Mouse (Mus musculus) neural tube, embryonic 15.5 days (tissue): Measurements from ENCODE around the gene Gsg1l. TPM values are rescaled to one million over a fixed set of nuclear protein-coding genes. Genes with fewer than 3 reads are reported as not detected.
A peak's percentile ranks its signal among the peaks of the same experiment; 100 is the strongest.

ENCODE experiments used
- ATAC-seq: fragments of 200-750 bp; cut with Nextera tagmentation; 2 replicates; pipeline ENCODE4 v1.8.0; 2017; ENCODE audit warnings: mild to moderate bottlenecking, moderate TSS enrichment, moderate library complexity; ENCODE audit not compliant: low FRiP score
- H3K27ac ChIP-seq: fragments of 300-500 bp; sonication (generic); replicated peaks from 2 replicates; pipeline ENCODE4 v1.5.1; 2015; ENCODE audit warnings: mild to moderate bottlenecking, inconsistent platforms
- H3K27me3 ChIP-seq: fragments of 300-500 bp; sonication (generic); replicated peaks from 2 replicates; pipeline ENCODE4 v1.6.1; 2015; ENCODE audit warnings: inconsistent platforms
- H3K36me3 ChIP-seq: fragments of 300-500 bp; sonication (generic); 2 replicates; pipeline ENCODE4 v1.6.1; 2015; ENCODE audit warnings: inconsistent platforms
- H3K4me1 ChIP-seq: fragments of 300-500 bp; sonication (generic); 2 replicates; pipeline ENCODE4 v1.6.1; 2015; ENCODE audit warnings: inconsistent platforms
- H3K4me2 ChIP-seq: fragments of 300-500 bp; sonication (generic); 2 replicates; pipeline ENCODE4 v1.6.1; 2015; ENCODE audit warnings: inconsistent platforms, mild to moderate bottlenecking, moderate library complexity
- H3K4me3 ChIP-seq: fragments of 300-500 bp; sonication (generic); replicated peaks from 2 replicates; pipeline ENCODE4 v1.5.1; 2015; ENCODE audit warnings: mild to moderate bottlenecking, inconsistent platforms
- H3K9ac ChIP-seq: fragments of 300-500 bp; sonication (generic); replicated peaks from 2 replicates; pipeline ENCODE4 v1.6.1; 2015; ENCODE audit warnings: mild to moderate bottlenecking, inconsistent platforms
- H3K9me3 ChIP-seq: fragments of 300-500 bp; sonication (generic); replicated peaks from 2 replicates; pipeline ENCODE4 v1.6.1; 2016; ENCODE audit warnings: inconsistent platforms
- WGBS: fragments of 180-500 bp; shearing (Covaris S2); methylation state at CpG from one replicate; pipeline ENCODE4 v1.1.7; 2015; ENCODE audit warnings: mixed read lengths; 5-methylcytosine and 5-hydroxymethylcytosine counted together
- polyA plus RNA-seq: library from polyadenylated mRNA; unstranded; fragments of >200 nt; fragmentation: Nextera tagmentation; extraction: Ambion mirVana; gene quantifications from 2 replicates; pipeline ENCODE4 v1.2.1, GENCODE M21; 2015

Gene Gsg1l
- polyA plus RNA-seq = 12.9 and 14.4 TPM in 2 replicates

GRCm38 (mm10) chr7:126082286-126082741 lies at the start of gene Gsg1l:
Gene Gsg1l (minus strand): TSS chr7:126082411.
- Histone ChIP-seq H3K4me1 (peaks cover 58% of the 10 kb centered on the region), H3K36me3 (no peaks in the 10 kb centered on the region), H3K9me3 (no peaks in the 10 kb centered on the region), H3K9ac (peak within 1 kb of the TSS; percentile 68), H3K4me3 (peak within 1 kb of the TSS; percentile 71), H3K27me3 (peaks cover 28% of the 10 kb centered on the region), H3K4me2 (peak within 1 kb of the TSS; percentile 96), H3K27ac (peak within 1 kb of the TSS; percentile 56)
- peak; percentile 72; the same call in 1 of the 2 replicates for ATAC-seq
- WGBS = under 1% methylated on average over 49 of the region's 49 CpGs

- 34% methylated on average over 2 of the region's 2 CpGs for WGBS
- no peak overlapping the region for H3K27ac ChIP-seq
- ATAC-seq = no peak
- H3K4me1 ChIP-seq = 0 out of 2 replicates have a peak, but pooled peaks cover 4% of the 10 kb centered on the region
- no peak overlapping the region for H3K4me3 ChIP-seq
- H3K9ac ChIP-seq = no peak overlapping the region
- H3K9me3 ChIP-seq = no peaks in the 10 kb centered on the region
- H3K36me3 ChIP-seq = peaks cover 62% of the 10 kb centered on the region
- no peaks in the 10 kb centered on the region for H3K27me3 ChIP-seq
- H3K4me2 ChIP-seq = no peak overlapping the region
These were observed 45.5 kb upstream of the Gsg1l start for GRCm38 (mm10) chr7:126127673-126128072.

- WGBS = 74% methylated on average over 3 of the region's 3 CpGs
- Histone ChIP-seq H3K27ac (no peak overlapping the region), H3K4me2 (no peak overlapping the region), H3K4me3 (no peak overlapping the region), H3K4me1 (no peaks in the 10 kb centered on the region), H3K27me3 (no peaks in the 10 kb centered on the region), H3K9ac (no peak overlapping the region), H3K36me3 (peaks cover 73% of the 10 kb centered on the region), H3K9me3 (no peaks in the 10 kb centered on the region)
- no peak for ATAC-seq
These were observed 44.3 kb upstream of the Gsg1l start for GRCm38 (mm10) chr7:126126502-126126901.

GRCm38 (mm10) chr7:126121533-126121932 lies 39.3 kb upstream of the Gsg1l start:
- no peak overlapping the region for H3K27ac ChIP-seq
- no peaks in the 10 kb centered on the region for H3K4me1 ChIP-seq
- no peak for ATAC-seq
- no peak overlapping the region for H3K4me2 ChIP-seq
- H3K9ac ChIP-seq = no peak overlapping the region
- H3K4me3 ChIP-seq = no peak overlapping the region
- 90% methylated on average over 4 of the region's 4 CpGs for WGBS
- H3K27me3 ChIP-seq = no peaks in the 10 kb centered on the region
- H3K36me3 ChIP-seq = peaks cover 66% of the 10 kb centered on the region
- H3K9me3 ChIP-seq = no peaks in the 10 kb centered on the region

GRCm38 (mm10) chr7:126119819-126120218 lies 37.6 kb upstream of the Gsg1l start:
- Histone ChIP-seq H3K4me3 (no peak overlapping the region), H3K9me3 (no peaks in the 10 kb centered on the region), H3K9ac (no peak overlapping the region), H3K27ac (no peak overlapping the region), H3K4me2 (no peak overlapping the region), H3K4me1 (no peaks in the 10 kb centered on the region), H3K36me3 (peaks cover 68% of the 10 kb centered on the region), H3K27me3 (no peaks in the 10 kb centered on the region)
- WGBS = 81% methylated on average over 6 of the region's 6 CpGs
- ATAC-seq = no peak

GRCm38 (mm10) chr7:126113263-126113662 lies 31.1 kb upstream of the Gsg1l start:
- Histone ChIP-seq H3K9me3 (no peaks in the 10 kb centered on the region), H3K36me3 (peaks cover 63% of the 10 kb centered on the region), H3K4me1 (no peaks in the 10 kb centered on the region), H3K4me2 (no peak overlapping the region), H3K4me3 (no peak overlapping the region), H3K27me3 (no peaks in the 10 kb centered on the region), H3K9ac (no peak overlapping the region), H3K27ac (no peak overlapping the region)
- ATAC-seq = no peak
- 86% methylated on average over 4 of the region's 4 CpGs for WGBS

- ATAC-seq = no peak
- H3K27me3 ChIP-seq = no peaks in the 10 kb centered on the region
- peaks cover 82% of the 10 kb centered on the region for H3K36me3 ChIP-seq
- H3K9ac ChIP-seq = no peak overlapping the region
- no peak overlapping the region for H3K27ac ChIP-seq
- no peak overlapping the region for H3K4me3 ChIP-seq
- 90% methylated on average over 2 of the region's 2 CpGs for WGBS
- no peak overlapping the region for H3K4me2 ChIP-seq
- H3K4me1 ChIP-seq = no peaks in the 10 kb centered on the region
- no peaks in the 10 kb centered on the region for H3K9me3 ChIP-seq
These were observed 29.0 kb upstream of the Gsg1l start for GRCm38 (mm10) chr7:126111230-126111629.

GRCm38 (mm10) chr7:126109898-126110297 lies 27.7 kb upstream of the Gsg1l start:
- H3K4me1 ChIP-seq = no peaks in the 10 kb centered on the region
- H3K4me2 ChIP-seq = no peak overlapping the region
- WGBS = 67% methylated on average over 3 of the region's 3 CpGs
- H3K4me3 ChIP-seq = no peak overlapping the region
- H3K27me3 ChIP-seq = no peaks in the 10 kb centered on the region
- no peak overlapping the region for H3K27ac ChIP-seq
- ATAC-seq = no peak
- H3K9me3 ChIP-seq = no peaks in the 10 kb centered on the region
- peaks cover 84% of the 10 kb centered on the region for H3K36me3 ChIP-seq
- no peak overlapping the region for H3K9ac ChIP-seq

- H3K9me3 ChIP-seq = no peaks in the 10 kb centered on the region
- H3K4me2 ChIP-seq = no peak overlapping the region
- H3K9ac ChIP-seq = no peak overlapping the region
- no peak for ATAC-seq
- no peak overlapping the region for H3K27ac ChIP-seq
- H3K4me3 ChIP-seq = no peak overlapping the region
- H3K36me3 ChIP-seq = peaks cover 64% of the 10 kb centered on the region
- H3K4me1 ChIP-seq = no peaks in the 10 kb centered on the region
- 94% methylated on average over 11 of the region's 11 CpGs for WGBS
- no peaks in the 10 kb centered on the region for H3K27me3 ChIP-seq
These were observed 18.2 kb upstream of the Gsg1l start for GRCm38 (mm10) chr7:126100440-126100839.

- Histone ChIP-seq H3K9ac (no peak overlapping the region), H3K4me2 (no peak overlapping the region), H3K9me3 (no peaks in the 10 kb centered on the region), H3K4me1 (no peaks in the 10 kb centered on the region), H3K27ac (no peak overlapping the region), H3K4me3 (no peak overlapping the region), H3K36me3 (peaks cover 59% of the 10 kb centered on the region), H3K27me3 (no peaks in the 10 kb centered on the region)
- WGBS = 96% methylated on average over 2 of the region's 2 CpGs
- no peak for ATAC-seq
These were observed 17.6 kb upstream of the Gsg1l start for GRCm38 (mm10) chr7:126099835-126100234.

GRCm38 (mm10) chr7:126099163-126099775 lies 17.1 kb upstream of the Gsg1l start:
- Histone ChIP-seq H3K36me3 (peaks cover 54% of the 10 kb centered on the region), H3K4me3 (no peak overlapping the region), H3K27me3 (no peaks in the 10 kb centered on the region), H3K4me1 (no peaks in the 10 kb centered on the region), H3K4me2 (no peak overlapping the region), H3K9me3 (no peaks in the 10 kb centered on the region), H3K27ac (no peak overlapping the region), H3K9ac (no peak overlapping the region)
- no peak for ATAC-seq
- 95% methylated on average over 7 of the region's 7 CpGs for WGBS

- Histone ChIP-seq H3K9ac (no peak overlapping the region), H3K27me3 (no peaks in the 10 kb centered on the region), H3K4me2 (no peak overlapping the region), H3K36me3 (peaks cover 39% of the 10 kb centered on the region), H3K4me3 (no peak overlapping the region), H3K9me3 (no peaks in the 10 kb centered on the region), H3K4me1 (no peaks in the 10 kb centered on the region), H3K27ac (no peak overlapping the region)
- WGBS = 80% methylated on average over 7 of the region's 9 CpGs
- ATAC-seq = no peak
These were observed 15.2 kb upstream of the Gsg1l start for GRCm38 (mm10) chr7:126097219-126097915.
